Mouse (Mus musculus): Measurements from ENCODE around the gene Cln6. TPM values are rescaled to one million over a fixed set of nuclear protein-coding genes. Genes with fewer than 3 reads are reported as not detected.
"Not testable (repeated sequence)": the region's sequence is repeated elsewhere in the genome, so short reads cannot be mapped to it uniquely, and the experiment has no call there.

The Cln6 gene
- total RNA-seq, 2 experiments from 2014 or later: 9.2 to 10.3 TPM

- DNase-seq: no peak
These were observed 8.7 kb upstream of the Cln6 start for GRCm38 (mm10) chr9:62829877-62830276.

- no peak for DNase-seq
These were observed 3.7 kb upstream of the Cln6 start for GRCm38 (mm10) chr9:62834906-62835305.

- no peak for DNase-seq
These were observed 2.7 kb upstream of the Cln6 start for GRCm38 (mm10) chr9:62835705-62836446.

GRCm38 (mm10) chr9:62837611-62838010, 974 bp upstream of the Cln6 start:
- DNase-seq: no peak

- DNase-seq: no peak
These were observed 459 bp upstream of the Cln6 start for GRCm38 (mm10) chr9:62838146-62838505.

- DNase-seq: peak in 1 of 2 experiments; percentile 12
These were observed 686 bp downstream of the Cln6 start for GRCm38 (mm10) chr9:62839172-62839770.

GRCm38 (mm10) chr9:62843356-62844024, 4.9 kb downstream of the Cln6 start:
- no peak for DNase-seq

- DNase-seq: no peak
These were observed 5.9 kb downstream of the Cln6 start for GRCm38 (mm10) chr9:62844461-62844860.

GRCm38 (mm10) chr9:62847694-62848093, 9.1 kb downstream of the Cln6 start:
- peak; percentile 79 to 86 for DNase-seq

- peak in 1 of 2 experiments; percentile 23 for DNase-seq
These were observed 10.1 kb downstream of the Cln6 start for GRCm38 (mm10) chr9:62848641-62849040.

- DNase-seq: no peak
These were observed 13.0 kb downstream of the Cln6 start for GRCm38 (mm10) chr9:62851571-62851970.

- DNase-seq: no peak
These were observed 15.9 kb downstream of the Cln6 start for GRCm38 (mm10) chr9:62854483-62854882.

- DNase-seq: no peak
These were observed 18.6 kb downstream of the Cln6 start for GRCm38 (mm10) chr9:62857216-62857615.

GRCm38 (mm10) chr9:62857719-62858261, 19.2 kb downstream of the Cln6 start, which contains the start of gene Calml4:
Gene Calml4, plus strand, starts transcription at chr9:62858080.
- no peak for DNase-seq

GRCm38 (mm10) chr9:62858266-62859019, 19.9 kb downstream of the Cln6 start:
- no peak for DNase-seq

GRCm38 (mm10) chr9:62860102-62860501, 21.5 kb downstream of the Cln6 start:
- not testable (repeated sequence) for DNase-seq

- DNase-seq: no peak
These were observed 22.3 kb downstream of the Cln6 start for GRCm38 (mm10) chr9:62860866-62861265.

GRCm38 (mm10) chr9:62869236-62869635, 30.7 kb downstream of the Cln6 start:
- not testable (repeated sequence) for DNase-seq

GRCm38 (mm10) chr9:62870728-62871127, 32.1 kb downstream of the Cln6 start:
- DNase-seq: no peak

GRCm38 (mm10) chr9:62876966-62877616, 38.5 kb downstream of the Cln6 start:
- DNase-seq: no peak

- DNase-seq: no peak
These were observed 39.2 kb downstream of the Cln6 start for GRCm38 (mm10) chr9:62877825-62878224.

- DNase-seq: peak in 1 of 2 experiments; percentile 9
These were observed 43.3 kb downstream of the Cln6 start for GRCm38 (mm10) chr9:62881871-62882270.
